Mouse (Mus musculus) monocyte, adult 5-6 weeks (primary cell): ENCODE measurements around the gene Pakap. TPM values are rescaled to one million over a fixed set of nuclear protein-coding genes. Genes with fewer than 3 reads are reported as not detected.
A peak's percentile ranks its signal among the peaks of the same experiment; 100 is the strongest.

Experiments used
- ATAC-seq: fragments of 153-309, 156-312 bp; replicated peaks from 2 replicates; pipeline ENCODE4 v1.8.0; 2017; ENCODE audit warnings: mild to moderate bottlenecking; ENCODE audit not compliant: low TSS enrichment, insufficient number of reproducible peaks, severe bottlenecking, poor library complexity, low FRiP score
- total RNA-seq: library from RNA; stranded (forward); fragments of 200-1000, 200-491, 200-594 nt; gene quantifications from 3 replicates; pipeline ENCODE4 v1.2.3, GENCODE M21; 2017

Pakap gene
- total RNA-seq, 1 experiment from 2014 or later = not detected

DNA sequence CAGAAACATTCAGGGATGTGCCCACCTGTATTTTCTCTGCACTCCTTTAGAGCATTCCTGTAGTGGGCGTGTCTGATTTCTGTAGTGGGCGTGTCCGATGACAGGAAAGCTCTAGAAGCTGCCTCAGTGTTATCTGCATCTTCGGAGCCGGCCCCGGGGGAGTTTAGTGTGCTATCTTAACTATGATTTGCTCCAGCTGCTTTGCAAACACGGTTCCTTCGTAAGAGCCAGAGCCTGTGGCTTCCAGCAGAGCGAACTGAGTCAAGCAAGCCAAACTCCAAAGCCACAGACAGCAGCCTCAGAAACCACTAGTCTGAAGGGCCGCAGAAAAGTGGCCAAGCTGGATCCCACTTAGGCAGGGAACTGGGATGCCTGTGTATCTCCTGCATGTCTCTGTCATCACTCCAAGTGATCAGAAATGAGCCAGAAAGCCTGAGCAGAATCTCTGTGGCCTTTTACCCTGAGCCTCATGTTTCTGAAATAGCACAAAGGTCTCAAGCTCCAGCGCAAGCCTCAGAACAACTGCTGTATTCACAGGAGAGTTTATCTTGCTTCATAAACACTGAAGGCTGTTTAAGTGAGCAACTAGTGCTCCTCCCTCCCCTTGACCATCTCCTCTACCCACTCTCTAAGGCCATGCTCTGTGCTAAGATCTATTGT lies 205.0 kb downstream of the Pakap start:
- ATAC-seq = no peak

DNA sequence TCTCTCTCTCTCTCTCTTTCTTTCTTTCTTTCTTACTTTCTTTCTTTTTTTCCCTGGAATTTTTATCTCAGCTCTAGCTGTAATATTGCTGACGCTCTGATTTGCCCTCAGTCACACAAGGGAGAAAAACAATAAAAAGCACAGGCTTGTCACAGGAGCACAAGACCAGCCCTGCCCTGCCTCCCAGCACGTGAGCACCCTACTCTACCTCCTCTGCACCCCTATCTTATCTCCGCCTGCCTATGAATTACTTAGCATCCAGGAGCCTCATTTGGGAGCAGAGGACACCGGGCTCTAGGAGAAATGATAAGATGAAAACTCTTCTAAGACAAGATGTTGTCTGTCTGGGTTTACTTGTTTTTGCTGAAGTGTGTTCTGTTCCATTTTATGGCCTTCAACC lies 206.5 kb downstream of the Pakap start:
- no peak for ATAC-seq

DNA sequence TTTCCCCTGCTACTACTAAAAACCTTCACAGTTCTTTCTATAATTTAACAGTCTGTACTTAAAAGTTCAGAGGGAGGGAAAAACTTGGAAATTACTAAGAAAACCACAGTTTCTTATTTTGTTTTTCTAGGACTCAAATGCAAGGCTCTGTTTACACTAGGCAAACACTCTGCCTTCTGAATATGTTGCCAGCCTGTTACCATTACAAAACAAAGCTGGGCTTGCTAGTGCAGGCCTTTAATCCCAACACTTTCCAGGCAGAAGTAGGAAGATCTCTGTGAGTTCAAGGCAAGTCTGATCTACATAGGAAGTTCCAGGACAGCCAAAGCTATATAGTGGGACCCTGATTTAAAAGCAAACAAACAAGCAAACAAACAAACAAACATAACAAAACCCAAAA lies 207.6 kb downstream of the Pakap start:
- ATAC-seq = no peak

DNA sequence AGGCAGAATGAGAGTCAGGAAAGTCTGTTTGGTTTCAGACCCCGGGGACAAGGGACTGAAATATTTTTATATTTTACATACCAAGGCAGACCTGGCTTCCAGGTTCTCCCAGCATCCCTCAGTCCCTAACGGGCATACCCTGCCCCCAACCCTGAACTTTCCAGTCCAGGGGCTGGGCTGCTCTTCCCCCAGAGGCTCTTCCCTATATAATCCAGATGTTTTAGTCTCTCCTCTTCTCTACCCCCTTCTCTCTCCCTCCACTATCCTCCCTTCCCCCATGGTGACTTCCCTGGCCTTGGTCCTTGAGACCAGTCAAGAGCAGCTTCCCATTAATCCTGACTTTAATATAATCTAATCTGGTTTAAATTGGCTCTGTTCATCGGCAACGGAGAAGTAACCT lies 212.4 kb downstream of the Pakap start:
- ATAC-seq = no peak

DNA sequence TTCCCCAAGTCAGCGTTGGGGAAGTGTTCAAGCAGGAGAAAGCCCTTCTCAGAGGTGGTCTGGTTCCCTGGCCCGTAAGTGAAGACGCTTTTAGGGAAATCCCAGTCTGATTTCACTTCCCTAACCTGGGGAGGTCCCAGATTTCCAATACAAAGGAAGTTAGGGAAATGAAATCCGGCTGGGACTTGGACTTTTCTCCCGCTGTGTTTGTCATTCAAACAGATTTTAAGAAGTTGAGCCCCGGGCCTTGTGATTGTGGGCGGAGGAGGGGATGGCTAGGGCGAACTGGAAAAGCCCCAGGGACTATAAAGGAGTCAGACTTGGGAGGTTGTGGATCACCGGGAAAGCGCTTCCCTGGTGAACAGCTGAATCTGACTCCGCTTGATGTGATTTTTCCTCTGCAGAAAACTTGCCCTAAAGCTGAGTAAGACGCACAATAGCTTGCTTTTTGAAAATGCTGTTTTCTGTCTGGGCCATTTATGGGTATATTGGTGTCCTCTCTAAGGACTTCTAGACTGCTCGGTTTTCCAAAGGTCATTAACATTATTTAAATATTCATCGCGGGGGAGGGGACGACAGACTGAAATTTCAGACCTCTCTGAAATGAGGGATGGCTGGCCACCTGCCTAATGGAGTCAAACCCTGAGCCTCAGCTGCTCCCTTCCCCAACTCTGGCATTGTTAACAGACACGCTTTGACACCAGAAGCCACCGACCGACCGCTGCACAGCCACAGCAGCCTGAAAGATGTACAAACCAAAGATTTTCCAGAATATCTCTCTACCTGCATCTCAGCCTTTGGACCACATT lies 213.1 kb downstream of the Pakap start:
- no peak for ATAC-seq

DNA sequence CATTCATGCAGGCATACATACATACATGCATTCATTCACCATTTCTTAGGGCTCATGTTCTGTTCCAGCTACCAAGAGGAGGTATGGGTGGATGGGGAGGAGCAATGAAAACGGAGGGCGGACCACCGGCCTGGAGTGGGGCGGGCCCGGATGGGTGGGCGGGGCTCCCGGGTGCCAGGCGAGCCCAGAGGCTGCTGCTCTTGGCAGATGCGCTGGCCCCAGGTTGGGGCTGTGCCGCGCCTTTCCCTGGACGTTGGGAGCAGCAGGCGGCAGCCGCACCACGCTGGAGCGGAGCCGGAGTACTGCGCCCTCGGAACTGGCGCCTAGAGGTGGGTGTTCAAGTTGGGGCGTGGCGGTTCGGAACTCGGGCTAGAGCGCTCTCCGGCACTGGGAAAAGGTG lies 214.0 kb downstream of the Pakap start:
- 0 out of 2 replicates have a peak, but pooled peaks have one; percentile 27 for ATAC-seq

DNA sequence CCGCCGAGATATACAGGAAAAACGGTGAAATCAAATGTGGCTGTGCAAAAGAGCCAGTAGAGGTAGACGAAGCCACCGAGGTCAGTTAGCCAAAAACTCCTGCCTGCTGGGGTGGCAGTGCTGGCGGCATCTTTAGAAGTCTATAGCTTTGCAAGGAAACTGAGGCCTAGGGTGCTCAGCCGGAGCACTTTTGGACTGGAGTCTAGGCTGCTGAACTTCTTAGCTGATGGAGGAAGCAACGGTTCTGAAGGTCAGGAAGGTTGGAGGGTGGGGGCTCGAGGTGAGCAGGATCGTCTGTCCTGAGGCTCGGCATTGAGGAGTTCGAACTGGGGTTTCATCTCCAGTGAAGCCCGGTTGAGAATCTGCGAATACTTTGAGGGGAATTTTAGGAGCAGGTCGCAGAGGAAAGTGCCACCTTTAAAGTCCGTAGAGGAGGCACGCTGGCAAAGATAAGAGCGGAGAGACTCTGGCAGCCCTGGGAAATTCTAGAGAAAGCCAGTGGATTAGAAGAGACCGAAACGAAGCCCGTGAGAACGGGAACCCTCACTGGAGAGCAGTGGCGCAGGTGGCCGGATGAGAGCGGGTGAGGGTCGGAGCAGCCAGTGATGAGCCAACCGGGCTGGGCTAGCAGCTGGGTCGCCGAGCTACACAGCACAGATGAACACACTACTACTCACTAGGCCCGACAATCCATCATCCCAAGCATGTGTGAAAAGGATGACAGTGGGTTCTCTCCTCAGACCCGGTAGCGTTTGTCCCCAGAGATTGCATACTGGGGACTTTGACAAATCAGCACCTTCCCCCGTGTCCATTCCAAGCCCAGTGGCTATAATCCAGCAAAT lies 214.8 kb downstream of the Pakap start:
- ATAC-seq = no peak

DNA sequence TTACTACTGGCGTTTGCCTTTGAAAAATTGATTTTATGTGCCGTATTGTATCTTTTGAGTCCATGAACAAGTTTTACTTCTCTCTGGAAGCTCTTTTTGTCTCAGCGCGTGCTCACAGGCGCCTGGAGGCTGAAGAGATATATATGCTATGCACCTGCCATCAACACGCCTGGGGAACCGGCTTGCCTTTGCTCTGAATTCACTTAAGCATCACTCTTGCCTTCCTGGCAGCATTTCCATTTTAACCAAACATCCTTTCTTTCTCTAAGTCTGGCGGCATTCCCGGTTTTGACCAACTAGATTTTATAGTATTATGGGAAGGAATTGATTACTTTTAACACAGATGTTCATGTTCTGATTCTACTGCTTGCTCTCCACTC lies 215.4 kb downstream of the Pakap start:
- ATAC-seq = no peak

DNA sequence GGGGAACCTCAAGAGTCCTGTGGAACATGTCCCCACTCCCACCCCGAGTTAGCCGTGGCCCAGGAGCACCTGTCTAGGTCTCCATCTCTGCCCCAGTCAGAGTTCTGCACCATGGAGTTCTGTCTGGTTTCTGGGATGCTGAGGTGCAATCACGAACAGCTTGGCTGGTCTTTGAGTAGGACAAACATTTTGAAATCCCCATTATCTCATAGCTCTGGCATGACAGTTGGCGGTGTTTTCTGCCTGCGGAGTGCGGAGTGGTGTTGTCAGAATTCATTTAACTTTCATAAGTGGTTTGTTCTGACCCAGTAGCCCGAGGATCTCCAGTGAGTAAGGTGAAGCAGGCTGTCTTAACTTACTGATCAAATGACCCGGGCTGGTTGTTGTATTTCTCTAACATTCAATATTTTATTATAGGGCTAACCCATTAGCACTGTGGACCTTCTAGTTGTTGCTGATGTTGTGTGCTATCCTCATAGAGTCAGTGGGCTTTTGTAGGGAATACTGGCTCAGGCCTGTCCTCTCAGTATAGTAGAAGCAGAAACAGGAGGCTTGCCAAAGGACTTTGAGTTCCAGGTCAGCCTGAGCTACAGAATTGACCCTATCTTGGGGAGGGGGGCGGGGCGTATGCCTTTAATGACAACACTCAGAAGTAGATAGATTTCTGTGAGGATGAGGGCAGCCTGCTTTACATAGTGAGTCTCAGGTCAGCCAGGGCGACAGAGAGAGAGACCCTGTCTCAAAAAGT lies 216.0 kb downstream of the Pakap start:
- ATAC-seq = no peak

DNA sequence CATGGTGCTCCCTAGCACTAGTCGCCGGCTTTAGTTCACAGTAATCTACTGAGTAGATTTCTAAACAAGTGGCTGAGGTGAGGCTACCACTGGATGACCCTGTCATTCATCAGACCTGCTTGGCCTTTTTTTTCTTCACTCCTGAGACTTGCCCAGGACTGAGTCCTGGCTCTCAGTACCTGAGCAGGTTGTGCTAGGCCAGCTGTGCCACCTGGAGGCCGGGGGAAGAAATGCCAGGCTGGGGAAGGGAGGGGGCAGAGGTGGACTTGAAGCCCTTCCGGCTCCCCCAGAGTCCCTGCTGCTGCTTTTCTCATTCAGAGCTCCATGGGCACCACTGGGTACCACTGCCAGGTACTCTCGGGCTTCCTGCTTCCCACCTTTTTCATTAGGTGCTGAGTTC lies 220.7 kb downstream of the Pakap start:
- ATAC-seq = no peak

DNA sequence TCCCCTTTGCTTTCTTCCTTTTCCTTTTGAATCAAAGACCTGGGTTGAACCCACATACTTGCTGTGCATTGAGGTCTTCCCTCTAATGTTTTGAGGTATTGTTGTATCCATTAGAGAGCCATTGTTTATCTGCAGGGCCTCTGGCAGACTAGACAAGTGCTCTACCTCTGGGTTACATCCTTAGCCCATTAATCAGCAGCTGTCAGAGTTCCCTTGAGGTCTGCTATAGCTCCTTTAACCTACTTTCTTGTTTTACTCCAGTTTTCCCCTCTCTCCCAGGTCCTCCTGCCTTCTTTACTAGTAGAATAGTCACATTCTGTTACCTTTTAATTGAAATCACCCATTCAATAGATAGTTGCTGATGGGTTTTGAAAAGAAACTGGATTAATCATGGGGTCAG lies 221.1 kb downstream of the Pakap start:
- no peak for ATAC-seq

DNA sequence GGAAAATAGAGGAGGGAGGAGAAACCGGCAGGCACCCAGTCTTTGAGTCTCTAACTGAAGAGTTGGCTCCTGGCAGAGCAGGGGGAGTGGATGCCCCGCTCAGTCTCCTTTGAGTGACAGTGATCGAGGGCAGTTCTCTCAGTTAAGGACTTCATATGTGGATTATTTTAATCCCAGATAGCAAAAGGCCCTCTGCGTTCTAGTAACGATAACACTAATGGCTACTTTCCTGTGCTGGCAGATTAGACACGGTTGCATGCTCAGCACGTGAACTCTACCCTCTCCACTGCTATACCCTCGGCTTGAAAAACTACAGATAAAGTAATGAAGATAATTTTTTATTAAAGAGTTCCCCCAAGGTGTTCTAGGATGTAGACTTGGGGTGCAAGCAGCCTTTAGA lies 226.0 kb downstream of the Pakap start:
- no peak for ATAC-seq

DNA sequence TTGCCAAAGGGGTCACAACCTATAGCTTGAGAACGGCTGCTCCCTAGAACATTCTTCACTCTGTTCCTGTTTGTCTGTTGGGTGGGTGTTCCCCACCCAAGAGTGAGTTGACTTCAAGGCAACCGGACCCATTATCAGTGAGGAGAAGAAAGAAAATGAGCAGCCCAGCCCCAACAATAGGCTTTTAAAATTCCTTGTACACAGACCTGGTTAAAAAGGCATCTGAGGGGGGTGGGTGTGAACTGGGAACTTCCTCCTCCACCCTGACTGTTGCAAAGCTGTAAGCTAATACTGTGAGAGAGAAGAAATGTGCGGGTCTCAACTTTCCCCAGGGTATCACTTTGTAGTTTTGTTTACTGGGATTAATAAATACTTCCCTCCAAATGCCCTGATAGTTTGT lies 226.6 kb downstream of the Pakap start:
- no peak for ATAC-seq

DNA sequence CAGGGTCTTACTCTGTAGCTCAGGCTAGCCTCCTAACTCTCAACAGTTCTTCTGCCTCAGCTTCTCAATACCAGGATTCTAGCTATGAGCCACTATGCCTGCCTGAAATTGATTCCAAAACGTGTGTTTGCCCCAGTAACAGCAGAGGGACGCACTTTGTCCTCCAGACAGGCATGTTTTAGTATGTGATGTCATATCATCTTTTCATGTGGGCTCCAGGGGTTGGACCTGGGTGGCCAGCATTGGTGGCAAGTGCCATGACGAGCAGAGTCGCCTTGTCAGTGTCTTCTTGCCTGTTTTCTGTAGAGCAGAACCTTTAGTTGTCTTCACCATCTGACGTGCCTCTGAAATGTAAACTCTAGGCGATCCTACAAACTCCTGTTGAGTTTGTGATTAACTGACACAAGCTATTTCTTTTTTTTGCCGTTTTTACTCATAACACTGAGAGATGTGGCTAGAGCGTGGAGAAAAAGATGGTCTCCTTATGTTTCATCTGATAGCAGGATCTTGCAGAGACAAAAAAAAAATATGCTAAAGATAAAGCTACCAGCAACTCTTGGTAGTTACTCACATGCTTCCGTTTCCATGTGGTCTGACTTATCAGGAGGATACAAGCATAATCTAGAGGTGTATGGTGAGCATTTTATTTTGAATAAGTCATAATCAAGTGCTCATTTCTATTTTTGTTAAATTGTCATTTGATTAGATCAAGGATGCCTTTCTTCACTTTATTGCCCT lies 229.7 kb downstream of the Pakap start:
- ATAC-seq = no peak

DNA sequence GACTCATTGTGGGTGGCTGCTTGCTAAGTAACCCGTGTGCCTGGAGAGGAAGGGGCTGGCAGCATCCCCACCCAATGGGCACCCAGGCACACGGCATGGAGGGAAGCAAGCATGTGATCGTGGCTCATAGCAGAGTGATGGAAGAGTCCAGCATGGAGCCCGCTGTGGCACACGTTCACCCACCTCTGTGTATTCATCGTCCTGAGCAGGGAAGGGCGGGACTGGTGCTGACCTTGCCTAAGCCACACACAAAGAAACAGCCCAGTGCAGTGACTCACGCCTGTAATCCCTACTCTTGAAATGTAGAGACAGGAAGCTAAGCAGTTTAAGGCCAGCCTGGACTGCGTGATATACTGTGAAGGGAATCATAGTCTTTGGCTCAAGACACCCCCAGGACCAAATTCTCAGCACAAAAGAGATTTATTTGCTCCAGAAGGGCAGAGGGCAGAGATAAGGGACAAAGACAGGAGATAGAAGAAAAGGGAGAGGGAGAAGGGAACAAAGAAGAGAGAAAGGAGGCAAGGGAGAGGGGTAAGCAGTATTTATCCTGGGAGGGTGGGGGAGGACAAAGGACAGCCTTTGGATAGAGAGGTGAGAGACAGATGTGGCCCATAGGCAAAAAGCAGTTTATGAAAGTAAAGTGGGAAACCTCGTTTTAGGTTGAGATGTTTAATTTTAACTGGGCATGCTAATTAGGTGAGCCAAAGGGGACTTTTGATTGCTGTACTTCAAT lies 230.5 kb downstream of the Pakap start:
- ATAC-seq = peak; percentile 43; the same call in 1 of the 2 replicates

DNA sequence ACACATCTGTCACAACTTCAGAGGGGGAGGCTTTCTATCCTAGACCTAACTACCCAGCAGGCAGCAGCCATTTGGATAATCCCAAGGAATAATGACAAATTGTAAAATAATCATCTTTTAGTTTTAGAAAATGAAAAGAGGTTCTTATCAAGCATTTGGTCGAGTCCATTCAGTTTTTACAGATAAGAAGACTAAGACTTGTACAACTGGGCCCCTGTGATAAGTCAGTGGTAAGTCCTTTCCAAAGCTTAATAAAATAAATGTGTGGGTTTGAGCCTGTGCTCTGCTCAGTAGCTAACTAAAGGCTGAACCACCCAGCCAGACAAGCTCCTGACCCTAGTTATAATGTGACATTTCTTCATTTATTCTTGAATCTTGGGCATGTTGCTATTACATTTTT lies 231.3 kb downstream of the Pakap start:
- no peak for ATAC-seq

DNA sequence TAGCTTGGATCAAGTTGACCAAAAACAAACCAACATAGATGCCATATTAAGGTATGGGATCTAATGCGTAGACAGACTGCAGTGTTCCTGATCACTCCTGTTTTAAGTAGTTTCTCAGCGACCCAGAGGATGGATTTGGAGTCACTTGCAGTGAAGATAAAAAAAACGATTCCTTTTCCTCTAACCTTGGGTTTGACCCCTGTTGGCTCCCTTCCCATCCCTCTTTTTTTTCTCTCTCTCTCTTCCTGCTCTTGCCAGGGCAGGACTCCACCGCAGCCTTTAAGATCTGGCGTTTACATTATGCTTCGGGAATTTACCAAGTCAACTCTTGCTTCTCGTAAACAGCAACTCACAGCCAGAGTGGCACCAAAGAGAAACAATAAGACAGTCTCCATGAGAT lies 233.3 kb downstream of the Pakap start:
- ATAC-seq = no peak

DNA sequence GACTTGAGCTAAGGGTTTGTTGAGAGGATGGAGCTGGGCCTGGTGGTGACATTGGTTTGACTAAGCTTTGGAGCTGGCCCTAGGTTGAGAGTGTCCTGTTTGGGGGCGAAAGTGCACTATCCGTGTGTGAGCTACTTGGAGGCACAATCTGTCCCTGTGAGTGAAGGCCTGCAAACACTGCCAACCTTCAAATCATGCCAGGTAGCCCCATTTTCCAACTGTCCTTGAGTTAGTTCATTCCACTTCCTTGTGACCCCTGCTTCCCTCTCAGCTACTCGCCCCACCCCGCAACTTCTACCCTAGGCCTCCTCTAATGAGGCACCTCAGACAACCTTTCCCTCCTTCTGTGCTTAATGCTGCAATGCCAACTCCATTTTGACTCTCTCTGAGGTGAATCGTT lies 234.0 kb downstream of the Pakap start:
- no peak for ATAC-seq
